Mouse (Mus musculus): ENCODE results near the gene Ntng1. TPM values are rescaled to one million over a fixed set of nuclear protein-coding genes. Genes with fewer than 3 reads are reported as not detected.

The Ntng1 gene
- polyA plus RNA-seq, 1 experiment, result 0.20 TPM

DNA sequence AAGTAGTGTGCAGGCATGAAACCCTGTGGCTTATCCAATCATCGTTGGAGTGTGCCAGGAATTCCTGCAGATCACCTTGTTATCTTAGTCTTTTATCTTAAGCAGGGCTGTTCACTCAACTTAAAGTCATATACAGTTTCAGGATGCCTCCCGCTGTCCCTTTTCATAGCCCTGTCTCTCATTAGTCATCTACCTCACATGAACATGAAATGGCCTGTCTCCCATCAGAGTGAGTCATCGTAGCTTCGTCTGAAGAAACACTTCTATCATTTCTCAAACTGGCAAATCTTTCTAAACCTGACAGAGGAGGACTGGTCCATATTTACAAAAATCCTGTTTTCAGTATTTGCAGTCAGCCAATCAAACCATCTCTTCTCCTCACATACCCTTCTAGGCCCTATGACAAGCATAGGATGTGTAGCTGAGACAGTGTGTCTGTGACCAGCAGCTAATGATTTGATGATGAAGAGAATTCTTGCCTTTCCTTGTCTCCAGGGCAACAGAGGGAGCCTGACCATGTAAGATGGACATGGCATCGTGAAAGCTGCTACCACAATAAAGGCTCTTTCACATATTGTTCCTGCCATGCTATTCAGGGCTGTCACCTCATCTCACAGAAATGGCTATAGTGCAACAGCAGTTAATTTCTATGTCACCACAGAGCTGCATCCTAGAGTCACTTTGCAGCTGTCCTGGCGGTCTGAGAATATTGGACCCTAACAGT lies 336.4 kb downstream of the Ntng1 start:
- Histone ChIP-seq H3K36me3 (ENCODE audit: control insufficient read depth, insufficient read depth, low read length) (no peaks in the 10 kb centered on the region), H3K4me1 (ENCODE audit: control insufficient read depth, insufficient read depth, low read length) (no peaks in the 10 kb centered on the region), H3K27me3 (ENCODE audit: control insufficient read depth, insufficient read depth, low read length) (no peaks in the 10 kb centered on the region), H3K27ac (ENCODE audit: control insufficient read depth, insufficient read depth, low read depth, low read length) (no peak overlapping the region), H3K4me3 (ENCODE audit: control insufficient read depth, low read depth, low read length) (no peak overlapping the region)
- TF ChIP-seq POLR2A (IDR thresholded peaks at IDR 0.05; ENCODE audit: control insufficient read depth, low read depth, low read length) (no peak), CTCF (IDR thresholded peaks at IDR 0.05; ENCODE audit: control insufficient read depth, insufficient read depth, insufficient replicate concordance, low read depth, low read length) (no peak)

DNA sequence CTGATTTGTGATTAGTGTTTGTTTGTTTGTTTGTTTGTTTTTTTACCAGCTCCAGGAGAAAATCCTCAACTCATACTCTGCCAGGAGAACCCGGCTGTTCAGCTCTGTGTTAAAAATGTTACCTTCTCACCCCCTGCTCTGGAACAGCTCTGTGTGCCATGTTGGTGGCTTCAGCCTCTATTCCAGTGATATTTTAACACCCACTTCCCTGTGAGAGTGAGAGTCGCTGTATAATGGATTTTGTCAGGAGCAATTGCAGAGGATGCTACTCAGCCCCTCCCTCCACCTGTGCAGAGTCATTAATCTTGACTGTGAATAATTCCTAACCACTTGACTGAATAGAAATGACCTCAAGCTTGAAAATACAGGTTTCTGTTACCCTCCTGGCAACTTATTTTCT lies 339.7 kb downstream of the Ntng1 start:
- Histone ChIP-seq H3K27me3 (ENCODE audit: control insufficient read depth, insufficient read depth, low read length) (no peaks in the 10 kb centered on the region), H3K27ac (ENCODE audit: control insufficient read depth, insufficient read depth, low read depth, low read length) (no peak overlapping the region), H3K36me3 (ENCODE audit: control insufficient read depth, insufficient read depth, low read length) (no peaks in the 10 kb centered on the region), H3K4me1 (ENCODE audit: control insufficient read depth, insufficient read depth, low read length) (no peaks in the 10 kb centered on the region), H3K4me3 (ENCODE audit: control insufficient read depth, low read depth, low read length) (no peak overlapping the region)
- TF ChIP-seq POLR2A (IDR thresholded peaks at IDR 0.05; ENCODE audit: control insufficient read depth, low read depth, low read length) (no peak), CTCF (IDR thresholded peaks at IDR 0.05; ENCODE audit: control insufficient read depth, insufficient read depth, insufficient replicate concordance, low read depth, low read length) (no peak)

DNA sequence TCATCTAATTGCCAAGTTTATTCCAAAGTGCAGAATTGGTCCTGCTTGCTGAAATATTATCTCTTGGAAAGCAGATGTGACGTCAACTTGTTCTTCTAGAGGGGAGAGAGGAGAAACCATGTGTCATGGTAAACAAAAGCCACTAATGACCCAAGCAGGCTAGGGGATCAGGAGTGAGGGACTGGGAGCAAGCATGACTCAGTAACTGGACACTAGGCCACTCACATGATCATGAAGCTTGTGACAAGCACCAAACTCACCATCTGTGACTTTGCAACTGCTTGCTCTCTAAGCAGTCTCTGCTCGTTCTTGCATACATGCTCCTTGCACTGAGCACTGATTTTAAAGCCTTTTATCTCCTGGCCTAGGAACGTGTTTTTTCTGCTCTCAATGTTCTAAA lies 340.2 kb downstream of the Ntng1 start:
- TF ChIP-seq POLR2A (IDR thresholded peaks at IDR 0.05; ENCODE audit: control insufficient read depth, low read depth, low read length), result no peak
- TF ChIP-seq CTCF (IDR thresholded peaks at IDR 0.05; ENCODE audit: control insufficient read depth, insufficient read depth, insufficient replicate concordance, low read depth, low read length), result no peak
- Histone ChIP-seq H3K36me3 (ENCODE audit: control insufficient read depth, insufficient read depth, low read length) (no peaks in the 10 kb centered on the region), H3K4me1 (ENCODE audit: control insufficient read depth, insufficient read depth, low read length) (no peaks in the 10 kb centered on the region), H3K27ac (ENCODE audit: control insufficient read depth, insufficient read depth, low read depth, low read length) (no peak overlapping the region), H3K4me3 (ENCODE audit: control insufficient read depth, low read depth, low read length) (no peak overlapping the region), H3K27me3 (ENCODE audit: control insufficient read depth, insufficient read depth, low read length) (no peaks in the 10 kb centered on the region)

DNA sequence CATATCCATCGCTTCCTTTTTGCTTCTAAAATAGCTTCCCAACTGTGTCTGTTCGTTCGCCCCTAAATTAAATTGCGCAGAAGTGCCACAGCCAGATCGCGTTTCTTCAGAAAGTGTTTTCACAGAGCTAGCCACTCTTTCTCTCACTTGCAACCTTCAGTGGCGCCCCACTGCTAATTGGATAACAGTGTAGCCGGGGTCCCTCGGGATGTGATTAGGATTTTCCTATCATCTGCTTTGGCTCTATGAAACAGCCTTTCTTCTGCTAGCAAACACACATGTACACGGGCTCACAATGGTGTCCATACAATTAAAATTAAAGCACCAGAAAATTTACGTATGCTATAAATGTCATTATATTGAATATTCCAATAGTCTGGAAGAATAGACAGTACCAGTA lies 346.5 kb downstream of the Ntng1 start:
- H3K36me3 ChIP-seq (ENCODE audit: control insufficient read depth, insufficient read depth, low read length), result no peaks in the 10 kb centered on the region
- H3K4me1 ChIP-seq (ENCODE audit: control insufficient read depth, insufficient read depth, low read length), result no peaks in the 10 kb centered on the region
- H3K4me3 ChIP-seq (ENCODE audit: control insufficient read depth, low read depth, low read length), result no peak overlapping the region
- no peak overlapping the region for H3K27ac ChIP-seq (ENCODE audit: control insufficient read depth, insufficient read depth, low read depth, low read length)
- TF ChIP-seq POLR2A (IDR thresholded peaks at IDR 0.05; ENCODE audit: control insufficient read depth, low read depth, low read length), result no peak
- no peak for TF ChIP-seq CTCF (IDR thresholded peaks at IDR 0.05; ENCODE audit: control insufficient read depth, insufficient read depth, insufficient replicate concordance, low read depth, low read length)
- H3K27me3 ChIP-seq (ENCODE audit: control insufficient read depth, insufficient read depth, low read length), result no peaks in the 10 kb centered on the region

DNA sequence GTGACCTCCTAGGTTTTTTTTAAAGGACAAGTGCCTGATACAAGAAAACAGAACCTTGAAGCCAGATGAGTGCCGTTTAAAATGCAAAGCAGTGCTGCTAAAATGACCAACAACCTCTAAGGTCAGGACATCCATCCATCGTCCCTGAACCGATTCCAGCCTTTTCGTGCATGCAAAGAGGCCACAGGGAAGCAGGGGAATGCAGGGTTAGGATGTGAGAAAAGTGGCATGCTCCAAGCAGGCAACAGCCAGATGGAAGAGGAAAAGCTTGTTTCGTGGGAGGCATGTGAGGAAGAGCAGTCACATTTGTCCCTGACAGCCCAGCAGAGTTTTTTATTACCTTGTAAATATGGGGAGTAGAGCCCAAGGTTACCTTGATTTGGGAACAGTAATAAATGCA lies 360.6 kb downstream of the Ntng1 start:
- TF ChIP-seq POLR2A (IDR thresholded peaks at IDR 0.05; ENCODE audit: control insufficient read depth, low read depth, low read length), result no peak
- TF ChIP-seq CTCF (IDR thresholded peaks at IDR 0.05; ENCODE audit: control insufficient read depth, insufficient read depth, insufficient replicate concordance, low read depth, low read length), result no peak
- Histone ChIP-seq H3K4me1 (ENCODE audit: control insufficient read depth, insufficient read depth, low read length) (peaks cover 2% of the 10 kb centered on the region), H3K36me3 (ENCODE audit: control insufficient read depth, insufficient read depth, low read length) (no peaks in the 10 kb centered on the region), H3K4me3 (ENCODE audit: control insufficient read depth, low read depth, low read length) (no peak overlapping the region), H3K27me3 (ENCODE audit: control insufficient read depth, insufficient read depth, low read length) (no peaks in the 10 kb centered on the region), H3K27ac (ENCODE audit: control insufficient read depth, insufficient read depth, low read depth, low read length) (no peak overlapping the region)

DNA sequence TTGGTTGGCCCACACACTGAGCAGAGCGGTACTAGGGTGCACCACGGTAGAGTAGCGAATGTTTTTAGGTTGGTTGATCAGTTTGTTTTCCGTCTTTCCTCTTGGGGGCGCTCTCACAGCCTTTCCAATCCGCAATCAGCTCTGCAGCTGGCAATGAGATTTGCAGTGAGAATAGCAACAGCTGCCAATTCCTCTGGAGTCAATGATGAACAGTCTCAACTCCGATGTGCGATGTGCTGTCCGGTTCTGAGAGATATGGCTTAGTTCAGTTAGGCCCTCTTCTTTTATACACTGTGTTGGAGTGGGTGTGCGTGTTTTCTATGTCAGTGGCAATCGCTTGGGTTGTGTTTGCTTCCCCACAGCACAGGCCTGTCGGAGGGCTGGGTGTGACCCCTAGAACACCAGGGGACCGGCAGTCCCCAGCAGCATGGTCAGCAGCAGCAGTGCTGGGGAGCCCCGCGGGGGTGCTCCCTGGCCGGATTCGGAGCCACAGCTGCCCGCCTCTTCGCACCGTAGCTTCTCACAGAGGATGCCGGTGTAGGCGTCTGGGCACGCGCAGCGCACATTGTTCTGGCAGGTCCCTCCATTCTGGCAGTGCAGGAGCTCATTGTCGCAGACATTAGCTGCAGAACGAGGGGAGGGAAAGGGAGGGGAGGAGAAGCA lies 361.4 kb downstream of the Ntng1 start:
- Histone ChIP-seq H3K4me1 (ENCODE audit: control insufficient read depth, insufficient read depth, low read length) (peaks cover 2% of the 10 kb centered on the region), H3K27me3 (ENCODE audit: control insufficient read depth, insufficient read depth, low read length) (no peaks in the 10 kb centered on the region), H3K36me3 (ENCODE audit: control insufficient read depth, insufficient read depth, low read length) (no peaks in the 10 kb centered on the region), H3K4me3 (ENCODE audit: control insufficient read depth, low read depth, low read length) (peak overlapping the region; percentile 52), H3K27ac (ENCODE audit: control insufficient read depth, insufficient read depth, low read depth, low read length) (no peak overlapping the region)
- TF ChIP-seq POLR2A (IDR thresholded peaks at IDR 0.05; ENCODE audit: control insufficient read depth, low read depth, low read length) (no peak), CTCF (IDR thresholded peaks at IDR 0.05; ENCODE audit: control insufficient read depth, insufficient read depth, insufficient replicate concordance, low read depth, low read length) (peak; percentile 30; the same call in 1 of the 2 replicates)

DNA sequence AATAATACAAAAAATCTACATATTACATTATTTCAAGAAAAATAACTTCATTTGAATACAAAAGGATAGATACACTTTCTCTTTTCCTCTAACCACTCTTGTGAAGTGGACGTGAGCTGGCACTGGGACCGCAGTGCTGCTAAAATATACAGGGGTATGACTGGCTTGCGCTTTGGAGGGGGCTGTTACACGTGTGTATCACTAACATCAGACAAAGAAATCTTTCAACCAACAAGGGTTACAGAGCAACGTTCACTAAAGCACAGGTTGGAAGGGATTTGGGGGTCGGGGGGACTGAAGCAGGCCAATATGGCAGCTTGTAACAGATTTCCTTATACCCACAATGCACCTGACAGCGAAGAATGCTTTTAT lies 361.9 kb downstream of the Ntng1 start:
- Histone ChIP-seq H3K4me1 (ENCODE audit: control insufficient read depth, insufficient read depth, low read length) (peaks cover 2% of the 10 kb centered on the region), H3K4me3 (ENCODE audit: control insufficient read depth, low read depth, low read length) (peak overlapping the region; percentile 52), H3K27me3 (ENCODE audit: control insufficient read depth, insufficient read depth, low read length) (no peaks in the 10 kb centered on the region), H3K27ac (ENCODE audit: control insufficient read depth, insufficient read depth, low read depth, low read length) (peak overlapping the region; percentile 47; the same call in 1 of the 2 replicates), H3K36me3 (ENCODE audit: control insufficient read depth, insufficient read depth, low read length) (no peaks in the 10 kb centered on the region)
- TF ChIP-seq POLR2A (IDR thresholded peaks at IDR 0.05; ENCODE audit: control insufficient read depth, low read depth, low read length), result no peak
- TF ChIP-seq CTCF (IDR thresholded peaks at IDR 0.05; ENCODE audit: control insufficient read depth, insufficient read depth, insufficient replicate concordance, low read depth, low read length), result no peak

Measured in testis, adult 2 months (tissue).